Mouse (Mus musculus): ENCODE data around the gene Anp32a. TPM values are rescaled to one million over a fixed set of nuclear protein-coding genes. Genes with fewer than 3 reads are reported as not detected.
A peak's percentile ranks its signal among the peaks of the same experiment; 100 is the strongest.

Gene Anp32a
- total and polyA plus RNA-seq, 3 experiments = 565 to 765 (median 734) TPM

DNA sequence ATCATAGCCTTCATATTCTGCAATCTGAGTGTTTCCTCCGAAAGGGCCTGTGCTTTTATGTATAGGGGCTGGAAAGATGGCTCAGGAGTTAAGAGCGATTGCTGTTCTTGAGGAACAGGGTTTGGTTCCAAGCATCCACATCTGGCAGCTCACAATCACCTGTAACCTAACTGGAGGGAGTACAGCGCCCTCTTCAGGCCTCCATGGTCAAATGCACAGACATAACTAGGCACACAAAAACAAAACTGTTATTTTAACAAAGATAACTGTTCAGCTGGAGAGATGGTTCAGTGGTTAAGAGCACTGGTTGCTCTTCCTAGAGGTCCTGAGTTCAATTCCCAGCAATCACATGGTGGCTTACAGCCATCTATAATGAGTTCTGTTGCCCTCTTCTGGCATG lies 15.1 kb upstream of the Anp32a start:
- H3K9me3 ChIP-seq (replicated peaks) = peaks cover 10% of the 10 kb centered on the region
- H3K27me3 ChIP-seq (ENCODE audit: insufficient read depth, low read length) = peaks cover 39% of the 10 kb centered on the region
- DNase-seq (ENCODE audit: low spot score) (no peak), ATAC-seq (ENCODE audit: extremely low read depth, insufficient number of reproducible peaks, low FRiP score, poor library complexity, severe bottlenecking) (no peak)
- no peaks in the 10 kb centered on the region for H3K36me3 ChIP-seq (replicated peaks)
- H3K4me3 ChIP-seq (ENCODE audit: low read depth, low read length) = no peak overlapping the region
- TF ChIP-seq GATA1 (IDR thresholded peaks at IDR 0.05; ENCODE audit: borderline replicate concordance, low read length) (no peak), GATA2 (IDR thresholded peaks at IDR 0.05; ENCODE audit: borderline replicate concordance, low read depth, low read length) (no peak), TAL1 (conservative IDR thresholded peaks at IDR 0.05; ENCODE audit: low read depth, low read length) (no peak), CTCF (IDR thresholded peaks at IDR 0.05; ENCODE audit: low read depth, low read length) (no peak), POLR2AphosphoS5 (IDR thresholded peaks at IDR 0.05; ENCODE audit: insufficient replicate concordance, low read depth, low read length) (no peak)
- H3K4me1 ChIP-seq (ENCODE audit: insufficient read depth, low read depth, low read length) = no peaks in the 10 kb centered on the region

DNA sequence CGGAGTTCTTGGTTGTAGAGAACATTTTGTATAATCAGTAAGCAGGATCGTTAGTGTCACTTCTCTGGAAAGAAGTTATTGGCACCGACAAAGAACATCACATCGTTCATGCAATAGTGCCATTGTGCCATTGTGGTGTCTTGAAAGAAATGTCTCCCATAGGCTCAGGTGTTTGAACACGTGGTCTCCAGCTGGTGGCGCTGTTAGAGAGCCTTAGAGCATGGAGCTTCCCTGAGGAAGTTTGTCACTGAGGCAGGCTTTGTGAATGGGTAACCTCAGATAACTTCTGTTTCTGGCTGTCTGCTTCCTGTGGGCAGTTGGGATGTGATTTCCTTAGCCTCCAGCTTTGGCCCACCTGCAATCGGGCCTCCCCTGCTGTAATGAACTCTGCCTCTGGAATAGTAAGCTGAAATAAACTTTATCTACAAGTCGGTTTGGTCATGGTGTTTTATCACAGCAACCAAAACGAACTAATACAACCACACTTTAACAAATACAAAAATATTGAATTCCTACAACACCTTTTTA lies 6.7 kb upstream of the Anp32a start:
- TF ChIP-seq TAL1 (conservative IDR thresholded peaks at IDR 0.05; ENCODE audit: low read depth, low read length) = no peak
- no peak for TF ChIP-seq GATA2 (IDR thresholded peaks at IDR 0.05; ENCODE audit: borderline replicate concordance, low read depth, low read length)
- TF ChIP-seq POLR2AphosphoS5 (IDR thresholded peaks at IDR 0.05; ENCODE audit: insufficient replicate concordance, low read depth, low read length) = no peak
- no peak for TF ChIP-seq CTCF (IDR thresholded peaks at IDR 0.05; ENCODE audit: low read depth, low read length)
- TF ChIP-seq GATA1 (IDR thresholded peaks at IDR 0.05; ENCODE audit: borderline replicate concordance, low read length) = no peak
- DNase-seq (ENCODE audit: low spot score) (no peak), ATAC-seq (ENCODE audit: extremely low read depth, insufficient number of reproducible peaks, low FRiP score, poor library complexity, severe bottlenecking) (no peak)
- H3K4me3 ChIP-seq (ENCODE audit: low read depth, low read length) = no peak overlapping the region
- H3K27me3 ChIP-seq (ENCODE audit: insufficient read depth, low read length) = peaks cover 7% of the 10 kb centered on the region
- H3K36me3 ChIP-seq (replicated peaks) = peaks cover 8% of the 10 kb centered on the region
- peaks cover 2% of the 10 kb centered on the region for H3K9me3 ChIP-seq (replicated peaks)
- peaks cover 11% of the 10 kb centered on the region for H3K4me1 ChIP-seq (ENCODE audit: insufficient read depth, low read depth, low read length)

DNA sequence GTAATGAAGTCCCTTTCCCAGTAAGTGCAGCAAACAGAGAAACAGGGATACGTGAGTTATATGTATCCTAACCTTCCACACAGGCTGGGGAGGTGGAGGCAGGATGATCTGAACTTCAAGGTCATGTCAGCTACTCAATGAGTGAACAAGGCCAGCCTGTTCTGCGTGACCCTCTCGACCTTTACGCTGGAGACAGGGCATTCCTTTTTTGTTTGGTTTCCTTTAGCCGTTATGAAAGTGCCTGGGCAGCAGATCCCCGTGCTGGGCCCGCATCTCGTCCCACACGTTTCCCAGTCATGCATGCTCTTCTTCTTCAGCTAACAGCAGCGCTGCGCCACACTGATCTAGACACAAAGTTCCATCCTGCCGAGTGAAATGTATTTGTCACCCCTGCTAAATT lies 5.7 kb upstream of the Anp32a start:
- Histone ChIP-seq H3K27me3 (ENCODE audit: insufficient read depth, low read length) (peaks cover 6% of the 10 kb centered on the region; the same call in 1 of the 2 replicates), H3K4me1 (ENCODE audit: insufficient read depth, low read depth, low read length) (peaks cover 14% of the 10 kb centered on the region), H3K36me3 (replicated peaks) (peaks cover 8% of the 10 kb centered on the region), H3K4me3 (ENCODE audit: low read depth, low read length) (no peak overlapping the region), H3K9me3 (replicated peaks) (no peaks in the 10 kb centered on the region)
- ATAC-seq (ENCODE audit: extremely low read depth, insufficient number of reproducible peaks, low FRiP score, poor library complexity, severe bottlenecking) (no peak), DNase-seq (ENCODE audit: low spot score) (no peak)
- TF ChIP-seq GATA2 (IDR thresholded peaks at IDR 0.05; ENCODE audit: borderline replicate concordance, low read depth, low read length) = no peak

DNA sequence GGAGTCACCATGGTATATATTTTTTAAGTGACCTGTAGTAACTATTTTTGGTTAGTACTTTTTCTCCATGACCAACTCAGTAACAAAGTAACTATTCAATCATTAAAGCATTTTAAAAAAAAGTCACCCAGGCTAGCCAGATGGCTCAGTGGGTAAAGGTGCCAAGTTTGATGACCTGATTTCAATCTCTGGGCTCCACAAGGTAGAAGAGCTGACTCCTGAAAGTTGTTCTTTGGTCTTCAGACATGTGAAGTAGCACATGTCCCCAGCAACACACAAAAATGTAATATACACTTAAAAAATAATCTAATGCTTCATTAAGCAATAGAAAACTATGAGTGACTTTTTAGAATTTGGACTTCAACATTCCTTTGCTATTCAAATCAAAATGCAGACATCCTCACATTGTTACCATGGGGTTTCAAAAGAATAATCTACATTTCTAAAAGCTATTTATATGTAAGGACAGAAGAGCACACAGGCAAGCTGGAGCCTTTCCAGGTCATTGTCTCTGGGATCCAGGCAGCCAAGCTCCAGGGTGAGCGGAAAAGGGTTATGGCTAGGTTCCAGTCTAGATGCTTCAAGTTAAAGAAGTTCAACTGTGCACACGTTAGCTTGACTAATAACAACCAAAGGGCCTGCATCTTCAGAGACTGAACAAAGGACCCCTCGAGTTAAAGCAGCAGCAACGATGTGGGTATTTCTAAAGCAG lies 3.0 kb upstream of the Anp32a start:
- no peak overlapping the region; the same call in 1 of the 2 replicates for H3K4me3 ChIP-seq (ENCODE audit: low read depth, low read length)
- H3K4me1 ChIP-seq (ENCODE audit: insufficient read depth, low read depth, low read length) = peaks cover 14% of the 10 kb centered on the region
- H3K36me3 ChIP-seq (replicated peaks) = peaks cover 8% of the 10 kb centered on the region
- ATAC-seq (ENCODE audit: extremely low read depth, insufficient number of reproducible peaks, low FRiP score, poor library complexity, severe bottlenecking) = no peak
- H3K27me3 ChIP-seq (ENCODE audit: insufficient read depth, low read length) = no peaks in the 10 kb centered on the region
- TF ChIP-seq GATA2 (IDR thresholded peaks at IDR 0.05; ENCODE audit: borderline replicate concordance, low read depth, low read length) = no peak
- TF ChIP-seq POLR2AphosphoS5 (IDR thresholded peaks at IDR 0.05; ENCODE audit: insufficient replicate concordance, low read depth, low read length) = no peak
- TF ChIP-seq CTCF (IDR thresholded peaks at IDR 0.05; ENCODE audit: low read depth, low read length) = no peak
- no peak for TF ChIP-seq TAL1 (conservative IDR thresholded peaks at IDR 0.05; ENCODE audit: low read depth, low read length)
- TF ChIP-seq GATA1 (IDR thresholded peaks at IDR 0.05; ENCODE audit: borderline replicate concordance, low read length) = no peak
- no peak for DNase-seq (ENCODE audit: low spot score)
- no peaks in the 10 kb centered on the region for H3K9me3 ChIP-seq (replicated peaks)

DNA sequence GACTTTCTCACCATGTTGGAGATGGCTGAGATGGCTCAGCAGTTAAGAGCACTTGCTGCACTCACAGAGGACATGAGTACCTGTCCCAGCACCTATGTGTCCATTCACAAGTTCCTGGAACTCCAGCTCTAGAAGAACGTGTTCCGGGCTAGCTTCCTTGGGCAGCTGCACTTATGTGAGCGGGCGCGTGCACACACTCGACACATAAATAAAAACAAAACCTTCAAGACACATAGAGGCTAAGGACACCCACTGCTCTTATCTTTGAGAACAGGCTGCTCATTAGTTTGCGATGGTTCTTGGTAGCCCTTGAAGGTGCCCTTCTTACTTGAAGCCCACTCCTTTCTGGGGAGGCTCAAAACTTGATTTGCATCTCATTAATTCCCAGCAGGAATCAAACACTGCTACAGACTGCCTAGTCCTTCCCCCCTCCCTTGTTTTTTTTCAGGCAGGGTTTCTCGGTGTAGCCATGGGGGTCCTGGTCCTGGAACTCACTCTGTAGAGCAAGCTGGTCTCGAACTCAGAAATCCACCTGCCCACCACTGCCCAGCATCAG lies 2.4 kb upstream of the Anp32a start:
- no peak for DNase-seq (ENCODE audit: low spot score)
- Histone ChIP-seq H3K4me3 (ENCODE audit: low read depth, low read length) (peak overlapping the region; percentile 54; the same call in 1 of the 2 replicates), H3K4me1 (ENCODE audit: insufficient read depth, low read depth, low read length) (peaks cover 14% of the 10 kb centered on the region), H3K36me3 (replicated peaks) (peaks cover 8% of the 10 kb centered on the region), H3K27me3 (ENCODE audit: insufficient read depth, low read length) (no peaks in the 10 kb centered on the region), H3K9me3 (replicated peaks) (no peaks in the 10 kb centered on the region)
- ATAC-seq (ENCODE audit: extremely low read depth, insufficient number of reproducible peaks, low FRiP score, poor library complexity, severe bottlenecking) = no peak
- peak; percentile 57 for TF ChIP-seq TAL1 (conservative IDR thresholded peaks at IDR 0.05; ENCODE audit: low read depth, low read length)
- no peak for TF ChIP-seq POLR2AphosphoS5 (IDR thresholded peaks at IDR 0.05; ENCODE audit: insufficient replicate concordance, low read depth, low read length)
- no peak for TF ChIP-seq GATA2 (IDR thresholded peaks at IDR 0.05; ENCODE audit: borderline replicate concordance, low read depth, low read length)

DNA sequence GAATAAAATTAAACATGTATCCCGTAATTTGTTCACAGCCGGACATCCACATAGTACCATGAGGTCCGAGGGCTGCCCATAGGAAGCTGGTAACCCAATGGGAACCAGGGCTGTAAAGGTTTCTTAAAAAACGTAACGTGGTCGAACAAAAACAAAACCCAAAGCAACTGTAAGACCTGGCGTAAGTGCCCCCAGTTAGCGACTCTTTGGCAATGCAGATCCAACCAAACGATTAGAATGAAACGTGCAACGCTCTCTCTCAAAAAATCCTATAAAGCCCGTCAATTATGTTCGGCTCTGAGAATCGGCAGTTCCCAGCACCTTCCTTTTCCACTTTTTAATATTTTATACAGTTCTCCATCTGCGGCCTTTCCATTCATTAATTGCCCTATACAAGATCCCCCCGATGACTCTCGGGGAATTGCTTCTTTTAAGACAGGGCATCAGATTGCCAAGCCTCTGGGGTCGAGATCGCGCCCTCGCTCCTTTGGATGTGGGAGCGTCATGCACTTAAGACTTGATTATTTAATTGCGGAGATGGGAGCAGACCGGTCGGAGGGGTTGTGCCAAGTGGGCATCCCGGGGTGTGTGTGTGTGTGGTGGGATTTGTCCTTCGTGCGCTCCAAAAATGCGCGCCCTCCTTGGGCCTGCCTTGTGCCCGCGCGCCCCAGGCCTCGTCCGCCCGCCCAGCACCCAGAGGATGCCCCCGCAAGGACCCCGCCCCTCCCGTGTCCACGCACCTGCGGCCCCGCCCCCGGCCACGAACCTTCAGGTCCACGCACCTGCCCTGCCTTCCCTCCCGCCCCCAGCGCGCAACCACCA lies 581 bp upstream of the Anp32a start:
- Histone ChIP-seq H3K9me3 (replicated peaks) (no peaks in the 10 kb centered on the region), H3K4me1 (ENCODE audit: insufficient read depth, low read depth, low read length) (peaks cover 24% of the 10 kb centered on the region), H3K4me3 (ENCODE audit: low read depth, low read length) (peak overlapping the region; percentile 92), H3K27me3 (ENCODE audit: insufficient read depth, low read length) (no peaks in the 10 kb centered on the region), H3K36me3 (replicated peaks) (peaks cover 14% of the 10 kb centered on the region)
- TF ChIP-seq GATA2 (IDR thresholded peaks at IDR 0.05; ENCODE audit: borderline replicate concordance, low read depth, low read length) (no peak), GATA1 (IDR thresholded peaks at IDR 0.05; ENCODE audit: borderline replicate concordance, low read length) (no peak), TAL1 (conservative IDR thresholded peaks at IDR 0.05; ENCODE audit: low read depth, low read length) (no peak), CTCF (IDR thresholded peaks at IDR 0.05; ENCODE audit: low read depth, low read length) (no peak), POLR2AphosphoS5 (IDR thresholded peaks at IDR 0.05; ENCODE audit: insufficient replicate concordance, low read depth, low read length) (no peak)
- ATAC-seq (ENCODE audit: extremely low read depth, insufficient number of reproducible peaks, low FRiP score, poor library complexity, severe bottlenecking) (no peak), DNase-seq (ENCODE audit: low spot score) (no peak)
